Mouse (Mus musculus): Measurements from ENCODE around the gene Tle4.

Gene Tle4

DNA sequence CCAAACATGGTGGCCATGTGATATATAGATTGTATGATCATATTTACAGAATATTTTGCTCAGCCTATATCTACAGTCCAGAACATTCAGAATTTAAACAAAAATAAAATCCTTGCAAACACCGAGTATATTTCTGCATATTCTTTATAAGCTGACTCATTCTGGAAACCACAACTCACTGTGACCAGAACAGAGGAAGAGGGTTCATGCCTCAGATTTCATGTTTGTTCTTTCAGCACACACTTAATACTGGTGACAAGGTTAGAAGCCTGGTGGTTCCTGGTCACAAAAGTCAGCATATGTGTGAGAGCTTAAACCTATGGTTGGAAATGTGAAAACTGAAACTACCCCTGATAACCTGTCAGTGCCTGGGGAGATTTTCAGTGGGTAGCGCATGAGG, 129.1 kb downstream of the Tle4 start:
- DNase-seq (ENCODE audit: low read depth in 2 of 2, low spot score in 2 of 2), result no peak

DNA sequence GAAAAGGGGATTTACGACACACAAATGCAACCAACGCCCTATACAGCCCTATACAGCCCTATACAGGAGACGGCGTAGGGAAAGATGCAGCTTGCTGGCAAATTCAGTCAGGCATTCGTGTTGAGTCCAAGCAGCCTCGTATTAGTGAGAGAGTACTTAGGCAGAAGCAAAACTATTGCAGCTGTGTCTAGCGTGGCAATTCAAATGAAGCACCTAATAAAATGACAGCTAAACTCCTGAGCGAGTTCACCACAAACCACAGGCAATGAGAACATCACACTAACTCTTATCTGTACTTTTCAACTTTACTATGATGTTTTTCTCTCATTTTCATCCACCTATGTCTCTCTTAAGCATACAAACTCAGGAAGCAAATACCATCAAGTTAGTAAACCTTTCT, 131.8 kb downstream of the Tle4 start:
- peak in 1 of 2 experiments; percentile 15 for DNase-seq (ENCODE audit: low read depth in 2 of 2, low spot score in 2 of 2)

DNA sequence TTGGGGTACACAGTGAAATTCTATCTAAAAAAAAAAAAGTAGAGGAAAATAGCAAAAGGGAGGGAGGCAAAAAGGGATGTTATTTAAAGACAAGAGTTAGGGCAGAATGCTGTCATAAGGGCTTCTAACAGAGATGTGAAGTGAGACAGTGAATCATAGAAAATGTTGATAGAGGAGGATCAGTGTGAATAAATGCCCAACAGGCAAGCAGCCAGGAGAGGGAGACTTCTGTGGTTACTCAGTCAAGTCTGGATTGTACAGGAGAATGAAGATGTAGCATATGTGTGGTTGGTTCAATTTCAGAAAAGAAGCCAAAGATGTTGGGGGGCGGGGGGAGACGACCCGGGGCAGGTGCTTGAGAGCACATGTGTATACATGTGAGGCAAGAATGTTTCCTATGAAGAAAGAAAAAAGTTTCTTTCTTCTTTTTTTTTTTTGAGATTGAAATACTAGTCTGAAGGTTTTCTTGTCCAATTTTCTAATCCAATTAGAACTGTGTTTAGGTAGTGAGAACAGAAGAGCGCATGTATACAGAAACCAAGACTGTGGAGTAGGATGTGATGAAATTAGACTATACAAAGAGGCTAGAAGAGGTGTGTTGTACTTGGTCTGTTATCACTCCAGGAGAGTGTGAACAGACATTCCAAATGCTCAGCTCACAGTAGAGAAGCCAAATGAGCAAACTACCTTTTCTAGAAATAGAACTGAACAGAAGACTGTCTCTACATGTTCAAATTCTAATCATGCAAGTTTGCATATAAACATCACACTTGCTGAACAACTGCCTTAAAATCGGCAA, 134.4 kb downstream of the Tle4 start:
- DNase-seq (ENCODE audit: low read depth in 2 of 2, low spot score in 2 of 2), result no peak

DNA sequence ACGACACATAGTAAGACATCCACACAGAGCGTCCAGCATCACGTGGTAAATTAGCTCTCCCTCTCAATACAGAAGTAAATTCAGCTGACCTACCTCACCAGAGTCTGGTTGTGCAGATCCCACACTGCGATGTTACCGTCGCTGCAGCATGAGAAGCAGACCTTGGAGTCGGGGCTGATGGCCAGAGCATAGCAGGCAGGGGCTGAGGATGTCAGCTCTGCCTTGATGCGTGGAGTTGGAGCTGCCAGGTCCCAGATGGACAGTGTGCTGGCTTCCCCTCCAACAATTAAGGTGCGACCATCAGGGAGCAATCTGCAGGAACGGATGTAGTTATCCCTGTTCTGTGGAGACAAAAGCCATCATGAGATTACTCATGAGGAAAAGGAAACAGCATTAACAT, 144.4 kb downstream of the Tle4 start:
- no peak for DNase-seq (ENCODE audit: low read depth in 2 of 2, low spot score in 2 of 2)

DNA sequence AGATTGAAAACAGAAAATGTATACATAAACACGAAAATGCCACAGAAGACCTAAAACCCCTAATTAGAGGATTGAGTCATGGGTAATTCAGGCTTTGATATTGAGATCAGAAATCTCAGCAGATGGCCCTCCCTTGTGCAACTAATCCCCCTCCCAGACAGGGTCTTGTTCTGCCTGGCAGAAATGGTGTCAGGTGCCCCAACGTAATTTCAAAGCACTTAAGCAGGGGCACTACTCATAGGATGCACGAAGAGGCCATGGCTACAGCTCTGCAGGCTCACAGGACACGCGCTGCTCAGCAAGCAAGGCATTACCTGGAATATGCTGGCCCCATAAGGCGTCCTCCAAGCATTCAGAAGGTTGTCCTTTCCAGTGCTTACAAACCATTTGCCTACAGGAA, 146.5 kb downstream of the Tle4 start:
- DNase-seq (ENCODE audit: low read depth in 2 of 2, low spot score in 2 of 2), result no peak

DNA sequence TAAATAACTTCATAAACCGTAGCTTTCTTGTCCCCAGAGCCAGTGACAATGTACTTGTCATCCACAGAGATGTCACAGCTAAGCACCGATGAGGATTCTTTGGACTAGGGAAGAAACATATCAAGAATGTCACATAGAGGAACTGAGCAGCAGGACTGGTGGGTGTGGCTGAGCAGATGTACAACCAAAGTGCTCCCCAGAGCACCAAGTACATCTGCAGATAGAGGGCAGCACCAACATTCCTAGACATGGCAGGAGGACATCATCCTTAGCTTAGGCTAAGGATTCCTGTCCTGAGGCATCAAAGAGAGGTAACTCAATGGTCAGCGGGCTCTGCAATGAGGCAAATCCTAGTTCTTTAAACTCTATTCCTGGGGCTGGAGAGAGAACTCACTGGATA, 148.1 kb downstream of the Tle4 start:
- no peak for DNase-seq (ENCODE audit: low read depth in 2 of 2, low spot score in 2 of 2)

DNA sequence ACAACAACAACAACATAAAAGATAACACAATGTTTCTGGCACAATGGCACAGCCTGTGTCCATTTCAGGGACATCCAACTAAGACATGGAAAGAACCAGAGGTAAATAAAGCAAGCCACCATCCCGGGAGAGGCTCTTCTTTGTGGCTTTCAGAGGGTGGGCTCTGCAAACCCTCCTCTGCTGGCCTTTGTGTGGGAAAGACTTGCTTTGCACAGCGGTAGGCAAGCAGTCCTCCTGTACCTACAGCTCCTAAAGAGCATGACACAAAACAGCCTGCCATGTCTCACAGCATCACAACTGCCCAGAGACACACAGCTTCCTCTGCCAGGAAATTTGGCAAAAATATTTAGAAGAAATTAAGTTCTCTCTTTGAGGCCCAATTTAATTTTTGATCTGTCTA, 149.3 kb downstream of the Tle4 start:
- DNase-seq (ENCODE audit: low read depth in 2 of 2, low spot score in 2 of 2), result no peak

DNA sequence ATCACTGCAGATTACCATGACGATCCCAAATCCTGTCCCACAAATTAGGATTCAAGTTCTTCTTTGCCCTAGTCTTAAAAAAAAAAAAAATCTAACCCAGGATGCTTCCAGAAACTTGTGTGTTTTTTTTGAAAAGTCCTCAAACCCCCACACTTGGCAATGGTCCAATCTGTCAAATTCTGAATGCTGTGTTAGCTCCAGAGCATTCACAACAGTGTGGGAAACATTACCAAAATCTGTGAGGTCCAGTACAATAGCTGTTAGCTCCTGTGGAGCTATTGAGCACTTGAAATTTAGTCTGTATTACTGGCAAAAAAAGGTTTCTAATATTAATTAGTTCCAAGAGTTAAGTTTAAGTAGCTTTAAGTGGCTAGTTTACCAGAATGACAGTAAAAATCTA, 150.4 kb downstream of the Tle4 start:
- no peak for DNase-seq (ENCODE audit: low read depth in 2 of 2, low spot score in 2 of 2)

DNA sequence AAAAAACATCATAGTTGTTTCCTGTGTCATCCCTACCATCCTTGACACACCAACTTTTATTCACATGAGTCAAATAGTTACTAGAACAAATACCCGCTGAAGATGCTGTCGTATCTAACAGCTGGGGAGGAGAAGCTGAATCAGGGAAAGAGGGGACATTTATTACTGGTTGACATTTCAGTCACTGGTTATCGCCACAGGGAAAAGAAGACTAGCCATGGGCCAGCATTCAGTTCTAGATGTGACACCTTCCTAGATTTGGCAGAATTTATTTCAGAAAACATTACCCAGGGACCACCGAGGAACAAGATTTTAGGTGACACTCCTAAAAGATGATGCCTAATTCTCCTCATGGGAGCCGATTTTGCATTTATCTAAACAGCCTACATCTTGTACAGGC, 156.0 kb downstream of the Tle4 start:
- no peak for DNase-seq (ENCODE audit: low read depth in 2 of 2, low spot score in 2 of 2)

DNA sequence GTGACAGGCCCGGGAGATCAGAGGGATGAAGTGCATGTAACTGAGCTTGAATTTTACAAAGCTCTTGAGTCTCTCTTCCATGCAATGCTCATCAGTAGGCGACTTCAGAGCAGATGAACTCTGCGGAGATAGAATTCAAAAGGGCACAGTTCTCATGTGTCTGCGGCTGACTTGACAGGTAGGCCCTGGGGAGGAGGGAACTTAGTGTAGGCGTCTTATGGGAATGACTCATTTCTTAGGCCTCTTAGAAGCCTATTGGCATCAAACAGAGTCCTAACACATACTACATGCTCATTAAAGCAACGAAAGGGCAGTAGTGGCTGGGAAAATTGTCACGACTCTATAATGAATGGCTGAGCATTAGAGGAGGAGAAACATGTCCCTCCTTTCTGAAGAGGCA, 160.6 kb downstream of the Tle4 start:
- DNase-seq (ENCODE audit: low read depth in 2 of 2, low spot score in 2 of 2), result no peak

DNA sequence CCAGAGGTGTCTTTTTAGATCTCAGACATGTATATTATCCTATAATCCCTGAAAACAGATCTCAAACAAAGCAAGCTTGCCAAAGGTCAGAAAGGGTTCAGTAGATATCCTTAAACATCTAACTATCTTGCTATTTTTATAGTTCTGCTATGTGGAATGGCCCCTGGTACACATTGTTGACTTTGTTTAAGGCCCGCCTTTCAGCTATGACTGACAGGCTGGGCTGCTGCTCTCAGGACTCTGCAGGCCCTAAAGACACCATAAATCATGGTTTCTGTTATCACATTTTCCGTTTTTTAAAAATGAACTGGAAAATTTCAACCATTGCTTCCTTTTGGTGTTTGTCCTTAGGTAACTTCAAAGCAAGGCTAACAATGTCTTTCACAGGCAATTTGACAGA, 161.3 kb downstream of the Tle4 start:
- no peak for DNase-seq (ENCODE audit: low read depth in 2 of 2, low spot score in 2 of 2)

DNA sequence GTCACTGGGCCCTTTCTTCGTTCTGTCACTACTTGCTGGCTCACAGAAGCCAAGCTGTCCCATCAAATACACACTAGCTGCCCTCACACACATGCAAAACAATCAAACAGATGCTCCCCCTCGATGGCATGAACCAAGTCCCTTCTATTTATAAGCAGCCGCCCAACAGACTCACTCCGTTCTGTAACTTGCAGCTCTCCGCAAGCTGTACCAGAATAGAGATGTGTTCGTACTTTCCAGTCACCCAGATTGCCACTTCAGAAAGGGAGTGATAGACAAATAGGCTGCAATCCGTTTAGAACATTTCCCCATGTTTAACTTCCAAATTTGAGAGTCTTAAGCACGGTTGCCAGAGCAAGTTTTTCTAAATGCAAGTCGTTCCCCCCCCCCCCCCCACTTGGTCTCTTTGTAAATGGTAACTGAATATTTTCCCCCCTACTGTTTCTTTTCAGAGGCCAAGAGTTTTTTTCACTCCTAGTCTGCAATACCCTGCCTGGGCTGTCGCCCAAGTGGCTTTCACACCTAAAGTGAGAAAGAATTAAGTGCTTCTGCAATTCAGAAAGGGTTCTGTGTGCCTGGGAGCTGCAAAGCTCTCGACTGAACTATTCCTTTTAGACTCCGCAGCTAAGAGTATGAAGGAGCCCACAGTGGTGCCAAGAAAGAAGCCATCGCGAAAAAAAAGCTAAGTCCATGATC, 162.0 kb downstream of the Tle4 start:
- no peak for DNase-seq (ENCODE audit: low read depth in 2 of 2, low spot score in 2 of 2)

DNA sequence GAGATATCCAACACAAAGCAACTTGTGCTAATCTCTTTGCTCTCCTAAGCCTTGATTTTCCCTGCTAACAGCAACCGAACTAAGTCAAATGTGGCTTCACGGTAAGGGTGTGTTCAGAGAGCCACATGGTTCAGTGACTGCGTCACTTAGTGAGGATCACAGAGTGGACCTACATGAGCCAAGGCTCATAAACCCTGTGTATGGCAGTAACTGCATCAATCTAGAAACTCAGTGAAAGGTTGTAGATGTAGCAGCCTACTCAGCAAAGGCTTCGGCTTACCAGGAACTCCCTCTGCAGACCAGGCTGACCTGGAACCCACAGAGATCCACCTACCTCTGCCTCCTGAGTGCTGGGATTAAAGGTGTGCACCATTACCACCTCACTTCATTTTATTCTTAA, 164.0 kb downstream of the Tle4 start:
- no peak for DNase-seq (ENCODE audit: low read depth in 2 of 2, low spot score in 2 of 2)

DNA sequence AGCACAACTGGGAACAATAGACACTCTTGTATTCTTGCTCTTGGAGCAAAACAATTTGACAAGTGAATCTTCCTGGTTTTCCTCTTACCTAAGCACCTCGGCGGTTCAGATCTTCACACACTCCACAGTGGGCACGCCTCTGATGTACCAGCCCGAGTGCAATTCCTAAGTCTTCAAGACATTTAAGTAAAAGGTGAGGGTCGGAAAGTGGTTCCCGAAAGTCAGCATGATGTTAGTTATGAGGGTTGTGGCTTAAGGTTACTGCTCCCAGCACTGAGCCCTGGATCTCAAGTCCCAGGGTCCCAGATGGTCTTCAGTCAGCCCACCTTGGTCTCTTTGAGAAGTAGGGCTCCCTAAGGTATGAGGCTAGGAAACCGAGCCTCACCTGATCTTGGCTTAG, 165.4 kb downstream of the Tle4 start:
- no peak for DNase-seq (ENCODE audit: low read depth in 2 of 2, low spot score in 2 of 2)

DNA sequence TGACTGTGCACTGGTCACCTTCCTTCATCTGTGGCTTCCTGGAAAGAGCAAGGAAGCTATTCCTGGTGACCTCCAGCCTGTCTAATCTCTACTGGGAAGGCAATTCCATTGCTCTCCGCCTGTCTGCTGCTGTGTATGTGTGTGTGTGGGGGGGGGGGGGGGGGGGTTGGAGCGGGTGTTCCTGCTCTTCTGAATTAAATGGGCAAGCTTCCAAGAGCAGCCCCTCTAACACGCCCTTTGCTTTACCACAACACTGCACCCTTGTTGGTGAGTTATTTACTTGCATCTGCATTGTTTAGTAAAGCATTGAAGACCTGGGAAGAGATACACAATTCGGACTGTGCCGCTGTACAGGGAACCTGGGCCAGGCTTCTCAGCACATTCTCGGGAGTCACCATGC, 170.9 kb downstream of the Tle4 start:
- DNase-seq (ENCODE audit: low read depth in 2 of 2, low spot score in 2 of 2), result no peak

DNA sequence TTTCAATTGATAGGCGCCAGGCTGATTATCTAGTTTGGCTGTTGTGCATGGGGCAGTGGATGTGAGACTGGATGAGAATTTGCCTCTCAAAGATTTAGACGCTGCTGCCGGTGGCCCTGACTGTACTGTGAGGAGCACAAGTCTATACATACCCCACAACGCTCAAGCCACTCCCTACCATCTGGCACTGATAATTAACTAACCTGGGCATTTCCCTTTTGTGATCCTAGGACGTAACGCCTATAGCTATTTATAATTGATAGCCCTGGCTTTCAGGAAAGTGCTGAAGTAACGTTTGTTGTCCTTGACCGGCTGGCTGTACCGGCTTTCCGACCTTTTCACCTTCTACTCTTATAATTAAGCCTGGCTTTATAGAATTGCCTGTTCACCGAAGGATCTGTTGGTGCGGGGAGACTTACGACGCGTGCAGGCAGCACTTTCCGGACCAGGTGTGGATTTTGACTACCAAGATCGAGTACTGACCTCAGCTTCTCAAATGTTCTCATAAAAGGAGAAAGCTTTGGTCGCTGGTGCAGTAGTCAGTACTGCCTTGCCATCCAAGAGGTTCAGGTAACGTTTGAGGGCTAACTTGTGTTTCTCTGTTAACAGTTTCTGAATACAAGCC, 171.5 kb downstream of the Tle4 start:
- DNase-seq (ENCODE audit: low read depth in 2 of 2, low spot score in 2 of 2), result no peak

DNA sequence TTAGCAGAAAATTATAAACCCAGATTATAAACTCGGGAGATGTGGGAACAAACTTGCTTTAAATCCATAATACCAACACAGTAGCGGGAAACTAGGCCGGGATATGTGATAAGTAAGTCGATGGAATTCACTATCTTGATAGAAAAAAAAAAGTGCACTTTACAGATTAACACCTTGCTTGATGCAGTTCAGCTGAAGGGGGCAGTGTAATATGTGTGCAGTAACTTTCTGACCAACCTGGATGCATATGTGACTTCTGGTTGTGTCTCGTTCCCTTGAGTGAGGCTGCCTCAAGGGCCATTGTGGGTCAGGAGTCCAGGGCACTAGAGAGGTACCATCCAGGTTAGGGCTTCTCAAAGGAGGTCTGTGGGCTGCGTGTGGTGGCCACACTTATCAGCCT, 172.7 kb downstream of the Tle4 start:
- no peak for DNase-seq (ENCODE audit: low read depth in 2 of 2, low spot score in 2 of 2)

DNA sequence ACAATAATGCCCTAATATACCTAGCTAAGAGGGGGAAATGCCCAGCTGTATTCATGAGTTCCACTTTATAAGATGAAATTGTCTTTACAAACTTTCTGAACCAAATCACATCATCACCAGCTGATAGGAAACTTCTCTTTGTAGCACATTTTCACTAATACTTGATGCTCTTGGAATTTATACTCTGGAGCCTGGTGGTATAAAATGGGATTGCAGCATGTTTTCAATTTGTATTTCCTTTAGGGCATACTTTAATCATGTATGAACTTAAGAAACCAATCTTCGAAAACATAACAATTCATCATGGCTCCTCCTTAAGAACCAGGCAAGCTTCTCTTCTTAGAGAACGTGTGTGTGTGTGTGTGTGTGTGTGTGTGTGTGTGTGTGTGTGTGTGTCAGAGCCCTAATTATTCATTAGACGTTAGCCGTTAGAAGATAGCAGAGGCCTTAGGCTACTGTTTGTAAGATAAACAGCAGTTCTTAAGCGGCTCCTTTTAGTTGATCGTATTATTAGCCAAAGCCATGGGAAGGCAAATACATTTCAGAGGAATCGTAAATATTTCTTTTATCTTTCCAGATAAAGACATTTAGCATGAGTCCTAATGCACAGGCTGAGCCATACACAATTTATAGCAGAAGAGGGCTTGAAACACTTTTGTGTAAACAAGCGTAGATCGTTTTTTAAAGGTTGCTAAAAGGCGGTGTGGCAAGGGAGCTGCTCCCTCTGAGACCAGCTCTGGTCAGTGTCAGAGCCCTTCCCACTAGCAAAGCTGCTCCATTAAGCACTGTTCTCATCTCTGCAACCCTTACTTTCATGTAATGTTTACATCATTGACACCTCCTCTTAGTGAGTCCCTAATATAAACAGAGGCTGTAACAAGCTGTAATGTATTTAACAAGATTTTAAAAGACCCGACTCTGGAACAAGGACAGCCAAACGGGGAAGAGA, 173.6 kb downstream of the Tle4 start:
- DNase-seq (ENCODE audit: low read depth in 2 of 2, low spot score in 2 of 2), result no peak

DNA sequence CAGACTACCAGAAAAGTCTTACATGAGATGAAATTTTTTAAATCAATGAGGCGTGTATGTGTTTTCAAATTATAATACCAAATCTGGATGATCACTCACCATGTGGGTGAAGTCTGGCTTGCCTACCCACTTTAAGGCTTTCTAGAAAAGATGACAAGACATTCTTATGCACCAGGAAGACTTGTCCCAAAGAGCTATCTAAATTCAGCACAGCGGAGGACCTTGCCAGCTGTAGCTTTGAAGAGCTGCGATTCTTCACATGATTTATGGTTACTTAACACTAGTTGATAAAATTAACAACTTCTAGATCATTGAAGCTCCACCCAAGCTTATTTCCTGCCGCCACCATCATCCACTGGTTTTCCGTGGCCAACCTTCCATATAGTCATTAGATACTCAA, 176.2 kb downstream of the Tle4 start:
- DNase-seq (ENCODE audit: low read depth in 2 of 2, low spot score in 2 of 2), result no peak

DNA sequence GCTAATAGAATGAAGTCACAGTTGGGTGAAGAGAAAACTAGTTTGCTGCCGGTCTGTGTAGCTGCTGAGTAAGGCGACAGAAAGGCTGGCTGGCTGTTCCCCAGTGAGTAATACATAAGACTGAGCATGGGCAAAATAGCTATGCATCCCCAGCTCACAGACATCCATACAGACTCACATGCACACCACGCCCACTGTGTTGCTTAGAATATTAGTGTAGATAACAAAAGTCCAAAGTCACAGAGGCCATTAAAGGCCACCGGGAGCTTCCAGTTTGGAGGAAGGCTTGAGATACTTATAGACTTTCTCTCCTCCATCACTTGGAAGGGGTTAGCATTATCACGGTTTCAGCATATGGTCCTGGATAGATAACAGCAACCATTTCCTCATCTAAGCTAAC, 178.0 kb downstream of the Tle4 start:
- DNase-seq (ENCODE audit: low read depth in 2 of 2, low spot score in 2 of 2), result no peak

DNA sequence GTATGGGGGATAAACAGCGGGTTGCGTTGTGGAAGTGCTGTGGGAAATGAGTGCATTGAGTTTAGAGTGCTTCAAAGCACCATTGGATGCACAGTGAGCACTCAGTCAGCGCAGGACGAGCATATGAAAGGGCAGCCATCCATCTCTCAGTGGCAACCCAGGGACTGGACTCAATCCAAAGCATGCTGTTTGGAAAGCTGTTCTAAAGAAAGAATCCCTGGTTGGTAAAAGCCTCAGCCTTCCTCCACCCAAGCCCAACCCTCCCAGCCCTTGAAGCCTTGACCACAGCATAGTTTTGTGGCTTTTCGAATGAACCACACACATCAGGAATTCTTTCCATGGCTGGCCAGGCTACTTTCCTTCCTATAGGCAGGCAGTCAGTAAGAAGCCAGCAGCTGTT, 181.0 kb downstream of the Tle4 start:
- no peak for DNase-seq (ENCODE audit: low read depth in 2 of 2, low spot score in 2 of 2)
